Mouse (Mus musculus) neural tube, embryonic 10.5 days (tissue): ENCODE results near the gene Pxylp1.
"Not testable (repeated sequence)": the region's sequence is repeated elsewhere in the genome, so short reads cannot be mapped to it uniquely, and the experiment has no call there.

Source experiments
- DNase-seq: peaks from one replicate; pipeline ENCODE4 v3.0.0-alpha.2; 2017; ENCODE audit warnings: low spot score; ENCODE audit errors: extremely low spot score

The Pxylp1 gene

DNA sequence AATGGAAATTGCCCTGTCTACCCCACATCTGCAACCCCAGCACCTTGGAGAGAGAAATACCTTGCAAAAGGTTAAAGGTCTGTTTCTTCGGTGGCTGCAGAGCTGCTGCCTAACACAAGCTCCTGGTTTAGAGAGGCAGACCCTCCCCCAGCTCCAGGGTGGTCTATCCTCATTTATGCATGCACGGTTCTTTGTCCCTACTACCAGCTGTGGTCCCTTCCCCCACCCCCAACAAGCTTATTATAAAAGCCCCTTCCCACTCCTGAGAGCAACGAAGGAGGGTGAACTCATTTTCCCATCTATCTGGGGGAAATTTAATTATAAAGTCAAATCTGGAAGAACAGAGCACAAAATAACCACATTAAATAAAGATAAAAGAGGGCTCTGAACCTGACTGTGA lies at the start of gene Pxylp1:
Pxylp1 (minus strand) TSS at position 124 of the 400 bp plus-strand sequence.
- peak; percentile 40 for DNase-seq

- no peak for DNase-seq
Observed at GRCm38 (mm10) chr9:96938887-96939286, 46.4 kb upstream of the Pxylp1 start.

DNA sequence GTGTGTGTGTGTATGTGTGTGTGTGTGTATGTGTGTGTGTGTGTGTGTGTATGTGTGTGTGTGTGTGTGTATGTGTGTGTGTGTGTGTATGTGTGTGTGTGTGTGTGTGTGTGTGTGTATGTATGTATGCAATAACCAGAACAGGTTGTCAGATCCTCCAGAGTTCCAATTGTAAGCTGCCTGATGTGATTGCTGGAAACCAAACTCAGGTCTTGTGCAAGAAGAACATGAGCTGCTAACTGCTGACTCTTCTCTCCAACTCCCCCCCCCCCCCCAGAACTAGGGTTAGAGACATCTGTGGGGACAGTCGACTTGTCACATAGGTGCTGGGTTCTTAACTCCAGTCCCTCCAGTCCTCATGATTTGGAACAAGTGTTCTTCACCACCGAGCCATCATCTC lies 44.0 kb upstream of the Pxylp1 start:
- DNase-seq: not testable (repeated sequence)

DNA sequence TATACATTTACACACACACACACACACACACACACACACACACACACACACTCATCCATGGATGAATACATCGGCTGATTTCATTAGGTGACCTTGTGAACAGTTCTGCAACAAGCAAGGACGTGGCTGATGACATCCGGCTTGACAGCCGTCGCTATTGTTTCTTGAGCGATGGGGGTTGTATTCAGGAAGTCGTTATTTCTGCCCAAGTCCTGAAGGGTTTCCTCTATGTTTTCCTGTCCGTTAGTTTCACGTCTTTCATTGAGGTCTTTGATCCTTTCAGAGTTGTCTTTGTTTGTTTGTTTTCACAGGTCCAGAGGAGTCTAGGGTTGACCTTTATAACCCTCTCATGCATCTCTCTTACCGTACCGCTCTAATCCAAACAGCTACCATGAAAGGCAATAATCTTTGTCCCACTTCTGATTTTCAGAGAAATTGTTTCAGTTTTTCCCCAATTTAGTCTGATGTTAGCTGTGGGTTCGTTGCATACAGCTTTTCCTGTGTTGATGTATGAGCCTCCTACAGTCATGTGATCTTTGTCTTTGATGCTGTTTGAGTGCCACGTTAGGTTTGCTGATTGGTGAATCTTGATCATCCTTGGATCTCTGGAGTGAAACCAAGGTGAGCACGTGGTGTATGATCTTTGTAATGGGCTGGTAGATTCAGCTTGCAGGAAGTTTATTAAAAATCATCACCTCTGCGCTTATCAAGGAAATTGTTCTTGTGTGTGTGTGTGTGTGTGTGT lies 43.3 kb upstream of the Pxylp1 start:
- no peak for DNase-seq

DNA sequence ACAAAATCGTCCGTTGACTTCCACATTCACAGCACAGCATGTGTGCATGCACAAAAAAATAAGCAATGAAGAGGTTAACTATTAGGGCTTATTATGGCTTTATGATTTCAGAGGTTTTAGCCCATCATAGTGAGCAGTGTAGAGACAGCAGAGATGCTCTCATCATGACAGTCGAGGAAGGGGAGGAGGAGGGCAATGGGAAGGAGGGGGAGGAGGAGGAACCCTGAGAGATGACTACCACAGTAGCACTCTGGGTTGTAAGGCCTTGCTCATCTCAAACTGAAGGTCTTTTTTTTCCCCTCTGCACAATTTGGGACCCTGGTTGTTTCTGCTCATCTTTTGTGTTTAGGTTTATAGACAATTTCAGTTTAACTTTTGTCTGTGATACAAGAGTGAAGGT lies 42.3 kb upstream of the Pxylp1 start:
- DNase-seq: no peak

DNA sequence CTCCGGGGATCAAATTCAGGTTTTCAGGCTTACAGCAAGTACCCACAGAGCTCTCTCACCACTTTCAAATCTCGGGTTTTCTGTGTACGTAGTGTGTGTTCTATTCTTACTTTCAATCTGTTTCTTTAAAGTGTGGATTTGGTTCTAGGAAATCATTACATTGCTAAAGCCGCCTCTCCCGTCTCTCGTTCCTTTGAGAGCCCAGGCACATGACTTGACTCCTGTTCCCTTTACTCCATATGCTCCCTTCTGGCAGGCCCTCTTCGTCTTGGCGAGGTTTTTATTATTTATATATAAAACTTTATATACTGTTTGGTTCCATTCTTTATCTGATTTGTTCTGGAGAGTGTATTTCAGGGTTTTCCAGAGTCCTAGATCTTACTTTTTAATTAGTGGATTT lies 40.3 kb upstream of the Pxylp1 start:
- no peak for DNase-seq

GRCm38 (mm10) chr9:96923577-96924316 lies 31.3 kb upstream of the Pxylp1 start:
- DNase-seq: no peak

DNA sequence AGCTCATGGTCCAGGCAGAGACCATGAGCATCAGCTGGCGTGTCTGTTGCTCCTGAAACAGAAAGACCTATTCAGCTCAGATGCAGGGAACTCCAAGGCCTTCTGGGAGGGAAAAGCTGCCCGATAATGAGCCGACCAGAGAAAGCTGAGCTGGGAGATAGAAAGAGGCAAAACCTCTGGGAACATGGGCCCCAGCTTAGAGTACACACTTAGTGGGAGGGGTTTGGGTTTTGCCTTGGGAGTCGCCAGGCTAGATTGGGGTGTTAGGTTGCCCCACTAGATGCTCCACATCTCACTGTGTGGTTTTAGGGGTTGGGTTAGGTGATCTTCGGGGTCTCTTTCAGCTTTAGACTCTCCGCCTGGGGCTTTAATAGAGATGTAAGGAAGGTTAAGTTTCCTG lies 30.6 kb upstream of the Pxylp1 start:
- no peak for DNase-seq

- DNase-seq: peak; percentile 98
Observed at GRCm38 (mm10) chr9:96916620-96917538, 24.4 kb upstream of the Pxylp1 start.

DNA sequence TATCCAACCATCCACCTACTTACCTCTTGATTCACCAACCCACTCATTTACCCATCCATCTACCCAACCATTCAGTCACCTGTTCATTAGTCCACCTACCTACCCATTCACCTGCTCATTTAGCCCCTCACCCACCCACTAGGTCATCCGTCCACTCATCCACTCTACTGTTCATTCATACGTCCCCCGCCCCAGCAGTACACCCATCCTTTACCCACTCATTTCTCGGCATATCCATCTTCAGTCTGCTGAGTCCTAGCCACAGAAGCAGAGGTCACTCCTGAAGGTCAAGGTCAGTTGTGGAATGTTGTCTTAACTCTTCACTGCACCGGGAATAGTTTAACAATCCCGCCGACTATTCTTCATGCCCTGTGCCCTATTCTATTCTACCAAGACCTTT lies 23.6 kb upstream of the Pxylp1 start:
- DNase-seq: no peak

DNA sequence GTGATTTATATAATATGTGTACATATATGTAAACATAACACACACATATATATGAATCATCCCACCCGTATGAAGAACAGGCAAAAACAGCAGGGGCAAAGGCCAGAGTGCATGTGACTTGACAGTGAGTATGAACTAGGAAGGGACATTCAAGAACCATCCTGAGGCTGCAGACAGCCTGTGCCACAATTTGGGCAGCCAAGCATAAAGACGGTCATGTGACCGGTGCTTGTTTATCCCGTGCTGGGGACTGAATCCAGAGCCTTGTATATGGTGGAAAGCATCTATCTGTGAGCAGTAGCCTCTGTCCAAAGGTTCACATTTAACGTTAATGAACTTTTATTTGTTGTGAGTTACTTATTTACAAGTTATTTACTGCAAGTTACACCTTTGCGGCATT lies 22.4 kb upstream of the Pxylp1 start:
- DNase-seq: no peak

DNA sequence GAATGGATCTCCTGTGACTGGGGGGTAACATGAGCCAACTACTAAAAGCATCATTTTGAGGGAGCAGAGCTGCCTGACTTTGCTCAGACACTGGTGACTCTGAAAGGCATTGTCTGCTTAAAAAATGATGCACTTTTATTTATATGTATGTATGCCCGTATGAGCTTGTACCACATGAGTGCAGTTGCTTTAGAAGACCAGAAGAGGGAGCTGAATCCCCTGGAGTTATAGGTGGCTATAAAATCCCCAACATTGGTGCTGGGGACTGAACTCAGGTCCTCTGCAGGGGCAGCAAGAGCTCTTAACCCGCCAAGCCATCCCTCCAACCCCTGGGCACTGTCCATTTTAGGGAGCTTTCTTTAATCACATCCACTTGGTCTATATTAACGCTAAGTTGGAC lies 21.5 kb upstream of the Pxylp1 start:
- DNase-seq: no peak

GRCm38 (mm10) chr9:96909503-96909902 lies 17.0 kb upstream of the Pxylp1 start:
- no peak for DNase-seq

DNA sequence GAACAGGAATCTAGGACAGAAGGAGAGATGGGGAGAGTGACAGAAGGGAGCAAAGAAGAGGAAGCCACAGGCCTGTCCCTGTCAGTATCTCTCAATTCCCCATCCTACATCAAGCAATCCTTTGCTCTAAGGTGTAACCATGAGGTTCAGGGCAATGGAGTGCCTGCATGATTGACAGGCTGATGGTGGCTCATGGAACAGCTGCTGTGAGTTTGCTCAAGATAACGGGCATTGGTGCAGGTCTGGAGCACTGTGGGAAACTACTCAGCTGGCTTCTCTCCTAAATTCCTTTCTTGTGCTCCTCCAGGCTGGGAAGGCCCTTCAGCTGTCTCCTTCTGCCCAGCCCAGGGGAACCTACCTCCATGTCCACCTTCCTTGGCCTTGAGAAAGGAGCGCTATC lies 16.3 kb upstream of the Pxylp1 start:
- no peak for DNase-seq

GRCm38 (mm10) chr9:96904360-96905355 lies 12.2 kb upstream of the Pxylp1 start:
- no peak for DNase-seq

- no peak for DNase-seq
Observed at GRCm38 (mm10) chr9:96899717-96900116, 7.2 kb upstream of the Pxylp1 start.

DNA sequence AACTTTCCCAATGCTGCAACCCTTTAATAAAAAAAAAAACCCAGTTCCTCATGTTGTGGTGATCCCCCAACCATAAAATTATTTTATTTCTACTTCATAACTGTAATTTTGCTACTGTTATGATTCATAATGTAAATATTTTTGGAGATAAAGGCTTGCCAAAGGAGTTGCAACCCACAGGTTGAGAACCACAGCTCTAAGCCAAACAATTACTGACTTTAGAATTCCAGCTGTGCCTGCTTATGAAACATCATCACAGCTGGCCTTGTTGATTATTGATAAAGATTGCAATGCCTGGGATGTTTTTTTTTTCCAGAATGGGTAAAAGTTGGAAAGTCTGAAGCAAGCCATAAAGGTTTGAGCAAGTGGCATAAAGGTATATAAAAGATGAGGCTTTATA lies 6.5 kb upstream of the Pxylp1 start:
- no peak for DNase-seq

DNA sequence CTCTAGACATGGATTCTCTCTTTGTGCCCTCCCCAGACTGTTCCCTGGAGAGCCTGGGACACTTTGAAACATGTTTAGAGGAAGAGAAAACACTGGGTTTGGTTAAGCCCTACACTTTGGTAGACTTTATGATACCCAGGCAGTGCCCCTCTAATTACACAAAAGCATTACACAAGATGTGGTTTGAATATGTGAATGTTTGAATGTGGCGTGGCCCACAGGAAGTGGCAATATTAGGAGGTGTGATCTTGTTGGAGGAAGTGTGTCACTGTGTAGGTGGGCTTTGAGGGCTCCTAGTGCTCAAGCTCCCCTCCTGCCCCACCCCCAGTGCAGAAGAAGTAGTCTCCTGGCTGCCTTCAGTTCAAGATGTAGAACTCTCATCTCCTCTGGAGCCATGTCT lies 4.2 kb upstream of the Pxylp1 start:
- DNase-seq: no peak

GRCm38 (mm10) chr9:96893582-96893981 lies 1.1 kb upstream of the Pxylp1 start:
- no peak for DNase-seq
